Mouse (Mus musculus) stomach, postnatal 0 days (tissue): ENCODE data around the gene Tgm3. TPM values are rescaled to one million over a fixed set of nuclear protein-coding genes. Genes with fewer than 3 reads are reported as not detected.

Source experiments
- ATAC-seq: fragments of 200-750 bp; cut with Nextera tagmentation; 2 replicates; pipeline ENCODE4 v1.8.0; 2017; ENCODE audit not compliant: low FRiP score, low TSS enrichment
- DNase-seq: peaks from one replicate; pipeline ENCODE4 v3.0.0-alpha.2; 2016; ENCODE audit warnings: low spot score
- H3K27ac ChIP-seq: fragments of 300-500 bp; sonication (generic); replicated peaks from 2 replicates; pipeline ENCODE4 v1.5.1; 2014; ENCODE audit warnings: mild to moderate bottlenecking, control low read depth
- H3K27me3 ChIP-seq: fragments of 300-500 bp; sonication (generic); 2 replicates; pipeline ENCODE4 v1.6.1; 2014; ENCODE audit warnings: low read length; ENCODE audit not compliant: control insufficient read depth, insufficient read depth
- H3K36me3 ChIP-seq: fragments of 300-500 bp; sonication (generic); 2 replicates; pipeline ENCODE4 v1.6.1; 2014; ENCODE audit warnings: low read length, mixed read lengths; ENCODE audit not compliant: control insufficient read depth, insufficient read depth
- H3K4me1 ChIP-seq: fragments of 300-500 bp; sonication (generic); replicated peaks from 2 replicates; pipeline ENCODE4 v1.6.1; 2014; ENCODE audit warnings: antibody characterized with exemption; ENCODE audit not compliant: control insufficient read depth, insufficient read depth
- H3K4me2 ChIP-seq: fragments of 300-500 bp; sonication (generic); replicated peaks from 2 replicates; pipeline ENCODE4 v1.6.1; 2014; ENCODE audit warnings: low read depth, mild to moderate bottlenecking, control low read depth, moderate library complexity
- H3K4me3 ChIP-seq: fragments of 300-500 bp; sonication (generic); 2 replicates; pipeline ENCODE4 v1.5.1; 2014; ENCODE audit warnings: low read depth, low read length, control low read depth
- H3K9ac ChIP-seq: fragments of 300-500 bp; sonication (generic); 2 replicates; pipeline ENCODE4 v1.6.1; 2014; ENCODE audit warnings: mild to moderate bottlenecking, low read length, control low read depth, mixed read lengths
- H3K9me3 ChIP-seq: fragments of 300-500 bp; sonication (generic); 2 replicates; pipeline ENCODE4 v1.6.1; 2016; ENCODE audit warnings: low read length; ENCODE audit not compliant: control insufficient read depth
- CTCF ChIP-seq: IDR thresholded peaks from 2 replicates; pipeline ENCODE4 v1.5.1; 2016; ENCODE audit warnings: antibody characterized with exemption, low read depth, mild to moderate bottlenecking, moderate library complexity
- EP300 ChIP-seq: optimal IDR thresholded peaks from 2 replicates; pipeline ENCODE3; 2016; ENCODE audit warnings: antibody characterized with exemption
- WGBS: fragments of 180-500 bp; shearing (Covaris S2); extraction: QIAGEN DNeasy Blood & Tissue Kit; methylation state at CpG from one replicate; pipeline ENCODE4 v1.1.7; 2014; 5-methylcytosine and 5-hydroxymethylcytosine counted together
- polyA plus RNA-seq: library from polyadenylated mRNA; unstranded; fragments of >200 nt; fragmentation: Nextera tagmentation; extraction: Ambion mirVana; gene quantifications from 2 replicates; pipeline ENCODE4 v1.2.1, GENCODE M21; 2015

Tgm3 gene
- polyA plus RNA-seq, 1 experiment from 2014 or later, result 6.3 TPM

GRCm38 (mm10) chr2:130040190-130040886 lies 28.2 kb downstream of the Tgm3 start:
- Histone ChIP-seq H3K4me3 (no peak overlapping the region), H3K27ac (no peak overlapping the region), H3K9me3 (no peaks in the 10 kb centered on the region), H3K9ac (no peak overlapping the region), H3K4me2 (no peak overlapping the region), H3K36me3 (no peaks in the 10 kb centered on the region), H3K27me3 (no peaks in the 10 kb centered on the region), H3K4me1 (no peaks in the 10 kb centered on the region)
- ATAC-seq (no peak), DNase-seq (no peak)
- 68% methylated on average over 6 of the region's 6 CpGs for WGBS
- TF ChIP-seq EP300 (no peak), CTCF (no peak)

- TF ChIP-seq CTCF, result no peak
- no peak for TF ChIP-seq EP300
- H3K36me3 ChIP-seq, result no peaks in the 10 kb centered on the region
- H3K4me3 ChIP-seq, result no peak overlapping the region
- no peak overlapping the region for H3K27ac ChIP-seq
- 74% methylated on average over 4 of the region's 4 CpGs for WGBS
- H3K27me3 ChIP-seq, result no peaks in the 10 kb centered on the region
- no peak overlapping the region for H3K9ac ChIP-seq
- DNase-seq (no peak), ATAC-seq (no peak)
- H3K4me2 ChIP-seq, result no peak overlapping the region
- no peaks in the 10 kb centered on the region for H3K4me1 ChIP-seq
- H3K9me3 ChIP-seq, result no peaks in the 10 kb centered on the region
Measured at GRCm38 (mm10) chr2:130043835-130044234, 31.7 kb downstream of the Tgm3 start.

GRCm38 (mm10) chr2:130047923-130048440 lies 35.8 kb downstream of the Tgm3 start:
- ATAC-seq (no peak), DNase-seq (peak; percentile 13)
- TF ChIP-seq CTCF, result peak; percentile 41
- TF ChIP-seq EP300, result no peak
- 79% methylated on average over 13 of the region's 13 CpGs for WGBS
- no peaks in the 10 kb centered on the region for H3K36me3 ChIP-seq
- no peak overlapping the region for H3K9ac ChIP-seq
- H3K4me3 ChIP-seq, result no peak overlapping the region
- no peaks in the 10 kb centered on the region for H3K27me3 ChIP-seq
- no peak overlapping the region for H3K4me2 ChIP-seq
- no peaks in the 10 kb centered on the region for H3K9me3 ChIP-seq
- H3K4me1 ChIP-seq, result no peaks in the 10 kb centered on the region
- H3K27ac ChIP-seq, result no peak overlapping the region

- DNase-seq, result no peak
- WGBS, result 81% methylated on average over 6 of the region's 6 CpGs
Measured at GRCm38 (mm10) chr2:130048792-130049191, 36.6 kb downstream of the Tgm3 start.

GRCm38 (mm10) chr2:130058149-130058548 lies 46.0 kb downstream of the Tgm3 start:
- DNase-seq, result no peak
- no peaks in the 10 kb centered on the region for H3K9me3 ChIP-seq
- WGBS, result 50% methylated on average over 1 of the region's 1 CpGs

More at GRCm38 (mm10) chr2:130048792-130049191, 36.6 kb downstream of the Tgm3 start:
- Histone ChIP-seq H3K36me3 (no peaks in the 10 kb centered on the region), H3K27me3 (no peaks in the 10 kb centered on the region), H3K4me2 (no peak overlapping the region), H3K9ac (no peak overlapping the region), H3K9me3 (no peaks in the 10 kb centered on the region), H3K4me3 (no peak overlapping the region), H3K27ac (no peak overlapping the region), H3K4me1 (no peaks in the 10 kb centered on the region)
- no peak for ATAC-seq
- no peak for TF ChIP-seq CTCF
- TF ChIP-seq EP300, result no peak

GRCm38 (mm10) chr2:130068228-130068627 lies 56.1 kb downstream of the Tgm3 start:
- Histone ChIP-seq H3K4me3 (no peak overlapping the region), H3K9ac (no peak overlapping the region), H3K27me3 (no peaks in the 10 kb centered on the region), H3K4me1 (no peaks in the 10 kb centered on the region), H3K36me3 (no peaks in the 10 kb centered on the region), H3K9me3 (no peaks in the 10 kb centered on the region), H3K4me2 (no peak overlapping the region), H3K27ac (no peak overlapping the region)
- 16% methylated on average over 3 of the region's 3 CpGs for WGBS
- no peak for ATAC-seq
- TF ChIP-seq EP300 (no peak), CTCF (peak; percentile 80)
- no peak for DNase-seq

More at GRCm38 (mm10) chr2:130058149-130058548, 46.0 kb downstream of the Tgm3 start:
- H3K27ac ChIP-seq, result no peak overlapping the region
- ATAC-seq, result no peak
- H3K36me3 ChIP-seq, result no peaks in the 10 kb centered on the region
- no peak overlapping the region for H3K4me2 ChIP-seq
- TF ChIP-seq CTCF, result peak; percentile 82
- no peak for TF ChIP-seq EP300
- H3K4me1 ChIP-seq, result no peaks in the 10 kb centered on the region
- no peak overlapping the region for H3K4me3 ChIP-seq
- H3K27me3 ChIP-seq, result no peaks in the 10 kb centered on the region
- H3K9ac ChIP-seq, result no peak overlapping the region
